Mouse (Mus musculus): ENCODE results near the gene Sntn.

Gene Sntn

GRCm38 (mm10) chr14:13670576-13670975, at the start of gene Sntn:
Gene Sntn (plus strand): TSS chr14:13670876.
- DNase-seq (ENCODE audit: low spot score), result no peak

- DNase-seq (ENCODE audit: low spot score), result no peak
Measured at GRCm38 (mm10) chr14:13649865-13650264, 20.8 kb upstream of the Sntn start.

- no peak for DNase-seq (ENCODE audit: low spot score)
Measured at GRCm38 (mm10) chr14:13651039-13651438, 19.6 kb upstream of the Sntn start.

GRCm38 (mm10) chr14:13651541-13652298, 19.0 kb upstream of the Sntn start:
- DNase-seq (ENCODE audit: low spot score), result no peak

- DNase-seq (ENCODE audit: low spot score), result no peak
Measured at GRCm38 (mm10) chr14:13686716-13687115, 16.0 kb downstream of the Sntn start.

GRCm38 (mm10) chr14:13690426-13690825, 19.8 kb downstream of the Sntn start:
- DNase-seq (ENCODE audit: low spot score), result no peak

GRCm38 (mm10) chr14:13732263-13732662, 61.6 kb downstream of the Sntn start:
- DNase-seq (ENCODE audit: low spot score), result no peak
